Mouse (Mus musculus): ENCODE measurements around the gene Bcl11b. TPM values are rescaled to one million over a fixed set of nuclear protein-coding genes. Genes with fewer than 3 reads are reported as not detected.

The Bcl11b gene
- polyA plus RNA-seq, 1 experiment from 2014 or later, result 38.4 TPM

- H3K4me3 ChIP-seq (replicated peaks; ENCODE audit: low read depth, low read length), result no peak overlapping the region
- no peak for DNase-seq
- no peak for ATAC-seq (ENCODE audit: low FRiP score, low TSS enrichment)
Observed at GRCm38 (mm10) chr12:107884330-107885065, 118.9 kb downstream of the Bcl11b start.

GRCm38 (mm10) chr12:107881726-107882125, 121.7 kb downstream of the Bcl11b start:
- Histone ChIP-seq H3K4me1 (ENCODE audit: control insufficient read depth, insufficient read depth, low read length) (no peaks in the 10 kb centered on the region), H3K36me3 (ENCODE audit: control insufficient read depth, insufficient read depth, low read length) (no peaks in the 10 kb centered on the region), H3K9ac (replicated peaks; ENCODE audit: low read length) (no peak overlapping the region), H3K27me3 (ENCODE audit: control insufficient read depth, insufficient read depth, low read length) (no peaks in the 10 kb centered on the region), H3K9me3 (ENCODE audit: control insufficient read depth, low read length) (0 out of 2 replicates have a peak, but pooled peaks cover 2% of the 10 kb centered on the region), H3K4me3 (replicated peaks; ENCODE audit: low read depth, low read length) (no peak overlapping the region), H3K27ac (replicated peaks; ENCODE audit: low read depth, low read length) (no peak overlapping the region), H3K4me2 (ENCODE audit: low read length) (no peak overlapping the region)
- ATAC-seq (ENCODE audit: low FRiP score, low TSS enrichment) (no peak), DNase-seq (no peak)
- WGBS, result 90% methylated on average over 9 of the region's 9 CpGs

More at GRCm38 (mm10) chr12:107884330-107885065, 118.9 kb downstream of the Bcl11b start:
- H3K27ac ChIP-seq (replicated peaks; ENCODE audit: low read depth, low read length), result no peak overlapping the region
- 52% methylated on average over 6 of the region's 6 CpGs for WGBS
- H3K9ac ChIP-seq (replicated peaks; ENCODE audit: low read length), result no peak overlapping the region
- H3K27me3 ChIP-seq (ENCODE audit: control insufficient read depth, insufficient read depth, low read length), result no peaks in the 10 kb centered on the region
- H3K36me3 ChIP-seq (ENCODE audit: control insufficient read depth, insufficient read depth, low read length), result no peaks in the 10 kb centered on the region
- no peaks in the 10 kb centered on the region for H3K9me3 ChIP-seq (ENCODE audit: control insufficient read depth, low read length)
- H3K4me1 ChIP-seq (ENCODE audit: control insufficient read depth, insufficient read depth, low read length), result no peaks in the 10 kb centered on the region; the same call in 1 of the 2 replicates
- no peak overlapping the region for H3K4me2 ChIP-seq (ENCODE audit: low read length)

GRCm38 (mm10) chr12:107880748-107881147, 122.7 kb downstream of the Bcl11b start:
- DNase-seq, result no peak
- Histone ChIP-seq H3K36me3 (ENCODE audit: control insufficient read depth, insufficient read depth, low read length) (no peaks in the 10 kb centered on the region), H3K4me3 (replicated peaks; ENCODE audit: low read depth, low read length) (no peak overlapping the region), H3K9ac (replicated peaks; ENCODE audit: low read length) (no peak overlapping the region), H3K4me2 (ENCODE audit: low read length) (no peak overlapping the region), H3K27ac (replicated peaks; ENCODE audit: low read depth, low read length) (no peak overlapping the region), H3K27me3 (ENCODE audit: control insufficient read depth, insufficient read depth, low read length) (no peaks in the 10 kb centered on the region), H3K9me3 (ENCODE audit: control insufficient read depth, low read length) (0 out of 2 replicates have a peak, but pooled peaks cover 3% of the 10 kb centered on the region), H3K4me1 (ENCODE audit: control insufficient read depth, insufficient read depth, low read length) (no peaks in the 10 kb centered on the region)
- 83% methylated on average over 13 of the region's 13 CpGs for WGBS
- no peak for ATAC-seq (ENCODE audit: low FRiP score, low TSS enrichment)

GRCm38 (mm10) chr12:107879114-107879777, 124.2 kb downstream of the Bcl11b start:
- no peak overlapping the region for H3K9ac ChIP-seq (replicated peaks; ENCODE audit: low read length)
- no peak overlapping the region for H3K27ac ChIP-seq (replicated peaks; ENCODE audit: low read depth, low read length)
- WGBS, result 90% methylated on average over 16 of the region's 16 CpGs
- no peak overlapping the region for H3K4me2 ChIP-seq (ENCODE audit: low read length)
- 0 out of 2 replicates have a peak, but pooled peaks cover 3% of the 10 kb centered on the region for H3K9me3 ChIP-seq (ENCODE audit: control insufficient read depth, low read length)
- no peaks in the 10 kb centered on the region for H3K4me1 ChIP-seq (ENCODE audit: control insufficient read depth, insufficient read depth, low read length)
- no peak for DNase-seq
- H3K4me3 ChIP-seq (replicated peaks; ENCODE audit: low read depth, low read length), result no peak overlapping the region
- no peaks in the 10 kb centered on the region for H3K27me3 ChIP-seq (ENCODE audit: control insufficient read depth, insufficient read depth, low read length)
- H3K36me3 ChIP-seq (ENCODE audit: control insufficient read depth, insufficient read depth, low read length), result no peaks in the 10 kb centered on the region
- no peak for ATAC-seq (ENCODE audit: low FRiP score, low TSS enrichment)

- H3K36me3 ChIP-seq (ENCODE audit: control insufficient read depth, insufficient read depth, low read length), result no peaks in the 10 kb centered on the region
- H3K4me2 ChIP-seq (ENCODE audit: low read length), result no peak overlapping the region
- no peaks in the 10 kb centered on the region for H3K27me3 ChIP-seq (ENCODE audit: control insufficient read depth, insufficient read depth, low read length)
- DNase-seq (no peak), ATAC-seq (ENCODE audit: low FRiP score, low TSS enrichment) (no peak)
- no peak overlapping the region for H3K4me3 ChIP-seq (replicated peaks; ENCODE audit: low read depth, low read length)
- 0 out of 2 replicates have a peak, but pooled peaks cover 3% of the 10 kb centered on the region for H3K9me3 ChIP-seq (ENCODE audit: control insufficient read depth, low read length)
- no peak overlapping the region for H3K9ac ChIP-seq (replicated peaks; ENCODE audit: low read length)
- no peak overlapping the region for H3K27ac ChIP-seq (replicated peaks; ENCODE audit: low read depth, low read length)
- 86% methylated on average over 9 of the region's 9 CpGs for WGBS
- no peaks in the 10 kb centered on the region for H3K4me1 ChIP-seq (ENCODE audit: control insufficient read depth, insufficient read depth, low read length)
Observed at GRCm38 (mm10) chr12:107876237-107876636, 127.2 kb downstream of the Bcl11b start.

GRCm38 (mm10) chr12:107874467-107875142, 128.8 kb downstream of the Bcl11b start:
- Histone ChIP-seq H3K4me1 (ENCODE audit: control insufficient read depth, insufficient read depth, low read length) (no peaks in the 10 kb centered on the region), H3K27ac (replicated peaks; ENCODE audit: low read depth, low read length) (no peak overlapping the region), H3K36me3 (ENCODE audit: control insufficient read depth, insufficient read depth, low read length) (no peaks in the 10 kb centered on the region), H3K9me3 (ENCODE audit: control insufficient read depth, low read length) (0 out of 2 replicates have a peak, but pooled peaks cover 3% of the 10 kb centered on the region), H3K9ac (replicated peaks; ENCODE audit: low read length) (no peak overlapping the region), H3K4me3 (replicated peaks; ENCODE audit: low read depth, low read length) (no peak overlapping the region), H3K4me2 (ENCODE audit: low read length) (no peak overlapping the region), H3K27me3 (ENCODE audit: control insufficient read depth, insufficient read depth, low read length) (no peaks in the 10 kb centered on the region)
- WGBS, result 90% methylated on average over 27 of the region's 27 CpGs
- no peak for DNase-seq
- ATAC-seq (ENCODE audit: low FRiP score, low TSS enrichment), result no peak

GRCm38 (mm10) chr12:107869526-107870050, 133.8 kb downstream of the Bcl11b start:
- no peaks in the 10 kb centered on the region for H3K9me3 ChIP-seq (ENCODE audit: control insufficient read depth, low read length)
- no peaks in the 10 kb centered on the region for H3K27me3 ChIP-seq (ENCODE audit: control insufficient read depth, insufficient read depth, low read length)
- H3K4me3 ChIP-seq (replicated peaks; ENCODE audit: low read depth, low read length), result no peak overlapping the region
- H3K9ac ChIP-seq (replicated peaks; ENCODE audit: low read length), result no peak overlapping the region
- no peak overlapping the region for H3K27ac ChIP-seq (replicated peaks; ENCODE audit: low read depth, low read length)
- no peak overlapping the region for H3K4me2 ChIP-seq (ENCODE audit: low read length)
- no peaks in the 10 kb centered on the region for H3K36me3 ChIP-seq (ENCODE audit: control insufficient read depth, insufficient read depth, low read length)
- no peak for DNase-seq
- WGBS, result 84% methylated on average over 20 of the region's 20 CpGs
- no peaks in the 10 kb centered on the region for H3K4me1 ChIP-seq (ENCODE audit: control insufficient read depth, insufficient read depth, low read length)
- no peak for ATAC-seq (ENCODE audit: low FRiP score, low TSS enrichment)

- H3K27me3 ChIP-seq (ENCODE audit: control insufficient read depth, insufficient read depth, low read length), result no peaks in the 10 kb centered on the region
- 97% methylated on average over 2 of the region's 2 CpGs for WGBS
- no peak overlapping the region for H3K9ac ChIP-seq (replicated peaks; ENCODE audit: low read length)
- no peaks in the 10 kb centered on the region for H3K36me3 ChIP-seq (ENCODE audit: control insufficient read depth, insufficient read depth, low read length)
- ATAC-seq (ENCODE audit: low FRiP score, low TSS enrichment) (no peak), DNase-seq (no peak)
- no peaks in the 10 kb centered on the region for H3K9me3 ChIP-seq (ENCODE audit: control insufficient read depth, low read length)
- H3K4me1 ChIP-seq (ENCODE audit: control insufficient read depth, insufficient read depth, low read length), result no peaks in the 10 kb centered on the region
- no peak overlapping the region for H3K4me2 ChIP-seq (ENCODE audit: low read length)
- no peak overlapping the region for H3K4me3 ChIP-seq (replicated peaks; ENCODE audit: low read depth, low read length)
- no peak overlapping the region for H3K27ac ChIP-seq (replicated peaks; ENCODE audit: low read depth, low read length)
Observed at GRCm38 (mm10) chr12:107868291-107868690, 135.1 kb downstream of the Bcl11b start.

Measured in midbrain, embryonic 14.5 days (tissue).